Mouse (Mus musculus): ENCODE results near the gene Stat5b. TPM values are rescaled to one million over a fixed set of nuclear protein-coding genes. Genes with fewer than 3 reads are reported as not detected.

Stat5b gene
- polyA plus RNA-seq, 1 experiment, result 28.7 TPM

DNA sequence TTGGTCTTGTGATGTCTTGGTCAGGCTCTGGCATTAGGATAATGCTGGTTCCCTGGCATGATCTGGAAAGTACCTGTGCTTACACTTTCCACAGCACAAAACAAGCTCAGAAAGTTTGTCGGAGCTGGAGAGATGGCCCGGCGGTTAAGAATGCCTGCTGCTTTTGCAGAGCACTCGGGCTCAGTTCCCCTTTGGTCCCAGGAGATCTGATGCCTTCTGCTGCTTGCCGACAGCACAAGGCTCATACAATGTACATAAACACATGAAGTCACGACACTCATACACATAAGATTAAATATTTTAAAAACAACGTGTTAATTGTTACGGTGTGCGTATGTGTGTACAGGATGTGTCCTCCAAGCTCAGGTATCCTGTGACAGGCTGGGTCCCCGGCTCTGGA is 74.6 kb downstream of the Stat5b start:
- DNase-seq (ENCODE audit: extremely low spot score in 1 of 2, low spot score in 1 of 2), result no peak

- DNase-seq (ENCODE audit: extremely low spot score in 1 of 2, low spot score in 1 of 2), result no peak
These were observed 76.3 kb downstream of the Stat5b start for GRCm38 (mm10) chr11:100774261-100774660.

- DNase-seq (ENCODE audit: extremely low spot score in 1 of 2, low spot score in 1 of 2), result peak; percentile 63 to 87
These were observed 79.7 kb downstream of the Stat5b start, which contains the start of gene Ghdc for GRCm38 (mm10) chr11:100770646-100771408. Gene Ghdc, minus strand, starts transcription at chr11:100770957.

GRCm38 (mm10) chr11:100769980-100770379 is 80.5 kb downstream of the Stat5b start:
- no peak for DNase-seq (ENCODE audit: extremely low spot score in 1 of 2, low spot score in 1 of 2)

GRCm38 (mm10) chr11:100767871-100768270 is 82.7 kb downstream of the Stat5b start:
- DNase-seq (ENCODE audit: extremely low spot score in 1 of 2, low spot score in 1 of 2), result no peak

DNA sequence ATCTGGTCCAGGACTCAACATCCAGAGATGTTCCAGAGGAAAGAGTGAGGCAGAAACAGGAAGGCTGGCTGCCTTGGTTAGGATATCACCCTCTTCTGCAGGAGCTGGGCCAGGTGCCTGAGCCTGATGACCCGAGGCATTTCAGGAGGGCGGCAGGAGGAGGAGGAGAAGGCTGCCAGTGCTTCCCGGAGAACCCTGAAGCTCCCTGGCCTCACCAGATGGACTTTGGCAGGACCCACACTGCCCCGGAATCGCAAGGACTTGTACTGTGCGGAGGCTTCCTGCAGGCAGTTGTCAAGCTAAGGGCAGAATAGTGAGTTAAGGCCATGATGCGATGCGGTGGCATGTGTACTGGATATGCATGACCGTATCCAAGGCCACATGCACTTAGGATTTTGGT is 83.8 kb downstream of the Stat5b start:
- no peak for DNase-seq (ENCODE audit: extremely low spot score in 1 of 2, low spot score in 1 of 2)

DNA sequence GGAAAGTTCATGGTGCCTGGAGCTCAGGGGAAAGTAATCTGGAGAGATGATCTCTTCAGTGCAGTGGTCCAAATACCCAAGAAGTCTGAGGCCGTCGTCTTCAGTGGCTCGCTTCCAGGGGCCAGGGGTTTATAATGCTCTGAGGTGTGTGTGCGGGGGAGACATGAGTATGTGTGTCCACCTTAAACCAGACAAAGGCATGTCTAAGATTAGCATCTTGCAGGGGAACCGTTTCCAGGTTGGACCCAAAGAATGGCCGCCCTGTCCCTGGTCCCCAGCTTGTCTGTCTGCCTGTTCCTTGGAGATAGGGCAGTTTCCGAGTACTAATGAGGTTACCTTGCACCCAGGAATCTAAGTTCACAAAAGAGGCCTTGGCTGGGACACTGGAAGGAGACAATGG is 87.7 kb downstream of the Stat5b start, which contains the start of gene Hcrt:
Hcrt (minus strand) TSS at position 101 of the 400 bp plus-strand sequence.
- no peak for DNase-seq (ENCODE audit: extremely low spot score in 1 of 2, low spot score in 1 of 2)

DNA sequence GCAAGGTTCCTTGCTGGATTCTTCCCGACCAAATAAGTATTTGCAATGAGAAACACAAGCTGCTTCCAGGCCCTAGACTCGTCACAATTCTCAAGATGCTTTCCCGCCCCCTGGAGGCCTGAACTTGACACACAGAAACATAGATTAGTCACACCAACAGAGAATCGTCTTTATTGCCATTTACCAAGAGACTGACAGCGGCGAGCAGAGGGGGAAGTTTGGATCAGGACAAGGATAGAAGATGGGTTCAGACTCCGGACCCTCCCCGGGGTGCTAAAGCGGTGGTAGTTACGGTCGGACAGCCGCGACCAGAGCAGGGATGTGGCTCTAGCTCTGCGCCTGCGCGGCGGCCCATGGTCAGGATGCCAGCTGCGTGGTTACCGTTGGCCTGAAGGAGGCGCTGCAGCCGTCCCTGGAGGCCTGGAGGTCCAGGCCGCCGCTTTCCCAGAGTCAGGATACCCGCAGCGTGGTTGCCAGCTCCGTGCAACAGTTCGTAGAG is 88.9 kb downstream of the Stat5b start:
- peak; percentile 72 to 94 for DNase-seq (ENCODE audit: extremely low spot score in 1 of 2, low spot score in 1 of 2)

- peak; percentile 89 to 96 for DNase-seq (ENCODE audit: extremely low spot score in 1 of 2, low spot score in 1 of 2)
These were observed 90.8 kb downstream of the Stat5b start, which contains the start of gene Kcnh4 for GRCm38 (mm10) chr11:100759611-100760233. Gene Kcnh4, minus strand, starts transcription at chr11:100759942.

DNA sequence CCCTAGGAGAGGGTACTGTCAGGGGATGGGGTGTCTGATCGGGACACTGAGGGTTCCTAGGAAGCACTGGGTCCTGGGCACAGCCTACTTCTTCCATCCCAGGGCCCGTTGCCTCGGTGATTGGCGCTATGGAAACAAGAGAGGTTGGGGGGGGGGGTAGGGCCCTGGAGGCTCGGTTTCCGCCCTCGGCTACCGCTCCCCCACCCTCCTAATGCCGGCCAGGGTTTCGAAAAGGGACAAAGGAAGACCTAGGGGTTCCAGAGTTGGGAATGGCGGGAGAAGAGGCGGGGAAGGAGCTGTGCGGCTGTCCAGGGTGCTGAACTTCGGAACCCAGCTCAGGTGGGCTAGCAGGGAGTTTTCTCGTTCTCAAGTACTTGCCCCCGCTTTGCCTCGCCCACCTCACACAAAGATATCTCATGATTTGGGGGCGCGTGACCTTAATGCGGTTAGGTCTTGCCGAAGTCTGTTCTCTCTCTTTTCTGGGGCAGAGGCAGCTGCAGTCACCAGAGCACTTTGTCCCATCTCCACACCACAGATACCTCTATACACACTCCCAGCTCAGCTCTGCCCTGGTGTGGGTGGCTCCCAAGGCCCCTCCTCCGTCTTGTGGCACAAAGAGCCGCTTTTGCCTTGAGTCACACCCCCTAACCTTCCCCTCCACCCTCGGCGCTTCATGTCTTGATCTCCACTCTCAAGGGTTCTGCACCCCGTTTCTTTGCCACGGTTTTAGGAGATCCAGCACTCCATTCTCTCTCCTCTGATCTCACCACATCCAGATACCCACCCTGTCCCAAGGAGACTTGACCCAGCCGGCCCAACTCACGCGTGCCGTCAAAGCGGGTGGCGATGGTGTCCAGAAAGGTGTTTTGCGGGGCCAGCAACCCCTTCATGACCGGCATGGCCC is 91.6 kb downstream of the Stat5b start:
- no peak for DNase-seq (ENCODE audit: extremely low spot score in 1 of 2, low spot score in 1 of 2)

DNA sequence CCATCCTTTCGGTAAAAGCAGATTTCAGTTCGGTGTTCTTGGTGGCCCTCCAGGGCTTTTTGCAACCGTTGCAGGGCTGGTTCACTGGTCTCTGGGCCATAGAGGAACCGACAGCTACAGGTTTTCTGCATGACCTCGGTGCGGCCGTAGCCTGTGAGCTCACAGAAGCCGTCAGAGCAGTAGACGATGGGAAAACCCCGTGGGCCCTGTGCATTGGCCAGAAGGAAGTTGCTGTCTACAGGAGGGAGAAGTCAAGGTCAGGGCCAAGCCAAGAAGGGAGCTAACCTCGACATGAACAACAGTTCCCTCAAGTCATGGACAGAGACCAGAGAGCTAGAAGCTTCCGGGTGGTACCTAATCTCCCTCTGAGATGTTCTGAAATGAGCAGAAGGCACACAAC is 93.0 kb downstream of the Stat5b start:
- no peak for DNase-seq (ENCODE audit: extremely low spot score in 1 of 2, low spot score in 1 of 2)

DNA sequence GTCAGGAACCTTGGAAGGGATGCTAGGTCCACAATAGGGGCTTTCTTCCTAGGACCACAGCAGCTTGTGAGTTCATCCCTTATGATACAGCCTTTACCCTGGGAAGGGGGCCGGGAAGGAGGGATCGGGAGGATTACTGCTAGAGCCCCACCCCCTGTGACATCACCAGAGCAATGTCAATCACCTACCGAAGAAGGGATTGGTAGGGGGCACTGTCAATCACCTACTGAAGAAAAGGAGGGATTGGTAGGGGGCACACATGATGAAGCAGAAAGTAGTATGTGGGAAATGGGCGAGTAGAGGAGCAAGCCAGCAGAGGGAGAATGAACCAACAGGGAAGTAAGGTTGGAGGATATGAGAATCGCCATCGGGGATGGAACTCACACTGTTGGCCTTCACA is 94.0 kb downstream of the Stat5b start:
- DNase-seq (ENCODE audit: extremely low spot score in 1 of 2, low spot score in 1 of 2), result no peak

GRCm38 (mm10) chr11:100754693-100755057 is 95.8 kb downstream of the Stat5b start:
- peak in 1 of 2 experiments; percentile 68 for DNase-seq (ENCODE audit: extremely low spot score in 1 of 2, low spot score in 1 of 2)

GRCm38 (mm10) chr11:100754021-100754692 is 96.4 kb downstream of the Stat5b start:
- DNase-seq (ENCODE audit: extremely low spot score in 1 of 2, low spot score in 1 of 2), result peak; percentile 58 to 77

DNA sequence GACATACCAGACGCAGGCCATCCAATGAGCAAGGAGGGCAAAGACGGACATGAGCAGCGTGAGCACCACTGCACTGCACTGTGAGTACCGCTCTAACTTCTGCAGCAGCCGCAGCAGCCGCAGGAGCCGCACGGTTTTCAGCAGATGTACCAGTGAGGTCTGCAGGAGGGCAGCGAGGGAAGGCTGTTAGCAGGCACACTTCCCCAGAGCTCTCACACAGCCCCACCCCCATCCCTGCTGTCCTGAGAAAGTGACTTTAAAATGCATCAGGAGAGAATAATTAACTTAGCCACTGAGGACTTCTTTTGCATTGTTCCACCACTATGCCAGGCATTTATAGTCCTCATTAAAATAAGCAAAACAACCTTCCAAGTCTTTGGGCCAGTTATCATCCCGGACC is 98.2 kb downstream of the Stat5b start:
- DNase-seq (ENCODE audit: extremely low spot score in 1 of 2, low spot score in 1 of 2), result no peak

DNA sequence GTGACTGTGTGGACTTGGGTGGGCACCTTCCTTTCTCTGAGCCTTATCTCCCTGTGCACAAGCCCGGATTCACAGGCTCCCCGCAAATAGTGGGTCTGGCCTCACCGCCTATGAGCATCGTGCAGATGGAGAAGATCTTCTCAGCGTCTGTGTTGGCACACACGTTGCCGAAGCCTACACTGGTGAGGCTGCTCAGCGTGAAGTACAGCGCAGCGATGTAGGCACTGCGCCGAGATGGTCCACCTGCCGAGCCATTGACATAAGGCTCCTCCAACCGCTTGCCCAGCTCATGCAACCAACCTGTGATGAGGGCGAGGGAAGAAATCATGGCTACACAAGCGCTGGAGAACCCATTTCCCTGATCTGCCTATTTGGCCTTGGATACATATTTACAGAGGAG is 100.4 kb downstream of the Stat5b start:
- DNase-seq (ENCODE audit: extremely low spot score in 1 of 2, low spot score in 1 of 2), result no peak

- peak in 1 of 2 experiments; percentile 71 for DNase-seq (ENCODE audit: extremely low spot score in 1 of 2, low spot score in 1 of 2)
These were observed 101.1 kb downstream of the Stat5b start for GRCm38 (mm10) chr11:100749469-100749868.

- DNase-seq (ENCODE audit: extremely low spot score in 1 of 2, low spot score in 1 of 2), result peak in 1 of 2 experiments; percentile 65
These were observed 101.9 kb downstream of the Stat5b start for GRCm38 (mm10) chr11:100748620-100749019.

DNA sequence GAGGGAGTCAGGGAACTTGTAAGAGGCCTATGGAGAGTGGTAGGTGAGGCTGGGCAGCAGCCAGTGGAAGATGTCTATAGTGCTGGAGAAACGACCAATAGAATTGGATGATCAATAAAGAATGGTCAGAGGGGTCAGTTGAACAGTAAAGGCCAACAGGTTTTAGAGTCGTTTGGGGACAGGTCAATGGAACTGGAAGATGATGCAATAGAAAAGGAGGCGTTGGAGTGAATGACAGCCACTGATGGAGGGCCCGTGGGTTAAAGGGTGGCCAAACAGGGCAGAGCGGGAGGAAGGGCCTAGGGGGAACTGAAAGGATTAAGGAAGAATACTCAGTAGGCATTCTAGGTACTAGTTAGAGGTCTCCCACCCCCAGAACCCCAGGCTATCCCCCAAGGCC is 103.4 kb downstream of the Stat5b start:
- DNase-seq (ENCODE audit: extremely low spot score in 1 of 2, low spot score in 1 of 2), result no peak

DNA sequence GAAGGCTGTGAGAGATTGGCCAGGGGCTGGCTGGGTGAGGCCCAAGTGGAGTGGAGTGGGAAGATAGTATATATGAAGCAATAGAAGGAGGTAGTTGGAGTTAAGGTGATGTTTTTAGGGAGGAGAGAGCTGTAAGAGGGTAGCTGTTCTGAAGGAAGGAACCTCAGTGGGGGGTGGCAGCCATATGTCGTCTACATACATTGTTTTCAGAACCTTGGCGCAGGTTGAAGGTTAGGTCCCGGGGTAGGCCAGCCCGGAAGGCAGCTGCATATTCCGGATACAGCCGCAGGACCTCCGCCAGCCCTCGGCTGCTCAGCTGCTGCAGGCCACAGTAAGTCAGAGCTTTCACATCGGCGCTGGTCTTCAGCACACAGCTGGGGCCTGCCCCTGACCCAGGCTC is 104.0 kb downstream of the Stat5b start:
- DNase-seq (ENCODE audit: extremely low spot score in 1 of 2, low spot score in 1 of 2), result no peak
